Mouse (Mus musculus): ENCODE data around the gene Grin3b.

GRCm38 (mm10) chr10:80011740-80012139 lies 41.2 kb downstream of the Grin3b start:
- TF ChIP-seq CTCF (IDR thresholded peaks at IDR 0.05; ENCODE audit: low read depth, low read length), result no peak
- TF ChIP-seq GATA1 (IDR thresholded peaks at IDR 0.05; ENCODE audit: borderline replicate concordance, low read length), result no peak
- no peak for TF ChIP-seq GATA2 (IDR thresholded peaks at IDR 0.05; ENCODE audit: borderline replicate concordance, low read depth, low read length)
- TF ChIP-seq POLR2AphosphoS5 (IDR thresholded peaks at IDR 0.05; ENCODE audit: insufficient replicate concordance, low read depth, low read length), result no peak
